Mouse (Mus musculus): ENCODE results near the gene Bahcc1.

GRCm38 (mm10) chr11:120251950-120252308, 19.2 kb downstream of the Bahcc1 start:
- TF ChIP-seq ZC3H11A (IDR thresholded peaks at IDR 0.05; ENCODE audit: borderline replicate concordance, low read depth, low read length) (no peak), CHD2 (IDR thresholded peaks at IDR 0.05; ENCODE audit: low read depth, low read length) (no peak), ZNF384 (IDR thresholded peaks at IDR 0.05; ENCODE audit: low read depth, low read length) (no peak)

Measured in ES-E14 (cell line).